Mouse (Mus musculus) layer of hippocampus, adult 6 months (tissue): ENCODE results near the gene Gm20605. TPM values are rescaled to one million over a fixed set of nuclear protein-coding genes. Genes with fewer than 3 reads are reported as not detected.

Source experiments
- long read RNA-seq, 2 experiments: library from polyadenylated mRNA; unstranded; transcript quantifications; one replicate each; pipeline ENCODE4 v2.0.0; 2019 to 2020
- polyA plus RNA-seq: library from polyadenylated mRNA; unstranded; fragments of <200 nt; fragmentation: Nextera tagmentation; gene quantifications from 2 replicates; pipeline ENCODE4 v1.2.3, GENCODE M21; 2021

Gm20605 gene
- polyA plus RNA-seq = 0.31 and 0.34 TPM in 2 replicates
- long read RNA-seq, experiment 1, partial matches to known transcripts = 0 of 1 reads
- long read RNA-seq, experiment 1, other reads (novel, unspliced or antisense) = 1 of 1 reads
- long read RNA-seq, experiment 2, full-length matches to known transcripts = 2 of 8 reads
- long read RNA-seq, experiment 2, partial matches to known transcripts = 1 of 8 reads
- long read RNA-seq, experiment 2, other reads (novel, unspliced or antisense) = 5 of 8 reads

DNA sequence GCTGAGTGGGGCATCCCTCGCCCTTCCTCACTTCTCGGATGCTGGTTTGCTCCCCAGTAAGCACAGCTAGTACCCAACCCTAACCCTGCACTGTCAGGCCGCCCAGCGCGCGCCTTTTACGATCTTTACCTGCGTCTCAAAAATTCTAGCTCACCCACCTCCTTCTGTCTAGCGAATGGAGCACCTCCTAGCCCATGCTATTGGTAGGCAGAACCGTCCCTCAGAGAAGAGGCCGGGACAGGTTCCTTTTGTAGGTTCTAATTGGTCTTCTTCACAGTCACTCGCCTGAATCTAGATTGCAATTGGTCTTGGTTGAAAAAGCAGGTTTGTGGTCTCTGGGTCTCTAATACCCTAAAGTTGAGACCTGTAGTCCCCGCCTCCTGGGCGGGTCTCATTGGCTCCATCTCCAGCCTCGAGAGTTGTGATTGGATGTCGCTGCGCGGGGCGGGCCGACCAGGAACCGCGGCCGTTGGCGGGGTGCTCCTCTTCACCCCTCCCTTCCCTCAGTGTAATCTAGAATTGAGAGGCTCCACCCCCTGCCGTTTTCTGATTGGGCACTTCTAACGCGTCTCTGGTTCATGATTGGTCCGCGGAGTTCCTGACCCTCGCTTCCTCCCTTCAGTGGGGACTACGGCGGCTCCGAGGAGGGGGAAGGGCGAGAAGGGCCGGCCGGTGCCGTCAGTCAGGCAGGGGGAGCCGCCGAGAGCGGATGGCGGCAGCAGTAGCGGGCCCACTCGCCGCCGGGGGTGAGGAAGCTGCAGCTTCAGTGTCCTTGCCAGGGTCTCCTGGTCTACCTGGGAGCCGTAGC is at the start of gene Gm20605, which contains the start of the genes Fbxo24 and Lrch4:
Gene Gm20605 (plus strand): TSS at position 678 of the 808 bp plus-strand sequence.
Gene Fbxo24 (minus strand): TSS at position 505 of the 808 bp plus-strand sequence.
Gene Lrch4 (plus strand): TSS at position 624 of the 808 bp plus-strand sequence.

DNA sequence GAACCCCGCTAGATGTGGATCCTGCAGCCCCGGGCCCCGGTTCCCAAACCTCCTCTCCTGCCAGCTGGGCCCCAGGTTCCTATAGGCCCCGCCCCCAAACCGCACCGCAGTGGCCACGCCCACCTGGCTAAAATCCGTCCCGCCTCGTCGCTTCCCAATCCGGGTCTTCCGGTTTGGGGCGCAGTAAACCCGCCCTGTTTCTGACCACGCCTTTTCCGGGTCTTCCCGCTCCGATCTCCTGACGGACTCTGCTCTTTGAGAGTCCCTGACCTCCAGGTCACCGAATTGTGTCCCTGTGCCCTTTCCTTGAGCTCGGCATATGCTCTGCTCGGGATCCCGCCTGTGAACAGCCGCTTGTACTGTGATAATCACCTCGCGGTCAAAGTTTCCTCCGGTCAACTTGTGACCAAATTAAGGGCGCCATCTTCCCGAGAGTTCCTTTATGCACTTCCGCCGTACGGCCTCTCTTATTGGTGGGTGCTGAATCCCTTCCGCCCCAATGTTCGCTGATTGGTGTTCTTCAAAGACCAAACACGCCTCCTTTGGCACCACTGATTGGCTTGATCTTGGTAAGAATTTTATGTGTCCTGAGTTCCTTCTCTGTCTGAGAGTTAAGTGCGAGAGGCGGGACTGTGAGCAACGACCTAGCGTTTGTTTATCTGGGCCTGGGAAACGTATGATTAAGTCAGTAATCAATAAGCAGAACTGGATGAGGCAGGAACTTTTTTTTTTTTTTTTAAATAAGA is 28.2 kb upstream of the Gm20605 start, which contains the start of gene Mospd3:
Gene Mospd3 (minus strand): TSS at position 440 of the 746 bp plus-strand sequence.

GRCm38 (mm10) chr5:137613550-137613949 is 15.4 kb upstream of the Gm20605 start, which contains the start of gene Pcolce:
Gene Pcolce, minus strand, starts transcription at chr5:137613784.

GRCm38 (mm10) chr5:137641054-137641453 is 12.1 kb downstream of the Gm20605 start, which contains the start of gene Sap25:
Gene Sap25, plus strand, starts transcription at chr5:137641334.

GRCm38 (mm10) chr5:137645652-137646091 is 16.7 kb downstream of the Gm20605 start, which contains the start of gene Irs3:
Gene Irs3, minus strand, starts transcription at chr5:137645714.

DNA sequence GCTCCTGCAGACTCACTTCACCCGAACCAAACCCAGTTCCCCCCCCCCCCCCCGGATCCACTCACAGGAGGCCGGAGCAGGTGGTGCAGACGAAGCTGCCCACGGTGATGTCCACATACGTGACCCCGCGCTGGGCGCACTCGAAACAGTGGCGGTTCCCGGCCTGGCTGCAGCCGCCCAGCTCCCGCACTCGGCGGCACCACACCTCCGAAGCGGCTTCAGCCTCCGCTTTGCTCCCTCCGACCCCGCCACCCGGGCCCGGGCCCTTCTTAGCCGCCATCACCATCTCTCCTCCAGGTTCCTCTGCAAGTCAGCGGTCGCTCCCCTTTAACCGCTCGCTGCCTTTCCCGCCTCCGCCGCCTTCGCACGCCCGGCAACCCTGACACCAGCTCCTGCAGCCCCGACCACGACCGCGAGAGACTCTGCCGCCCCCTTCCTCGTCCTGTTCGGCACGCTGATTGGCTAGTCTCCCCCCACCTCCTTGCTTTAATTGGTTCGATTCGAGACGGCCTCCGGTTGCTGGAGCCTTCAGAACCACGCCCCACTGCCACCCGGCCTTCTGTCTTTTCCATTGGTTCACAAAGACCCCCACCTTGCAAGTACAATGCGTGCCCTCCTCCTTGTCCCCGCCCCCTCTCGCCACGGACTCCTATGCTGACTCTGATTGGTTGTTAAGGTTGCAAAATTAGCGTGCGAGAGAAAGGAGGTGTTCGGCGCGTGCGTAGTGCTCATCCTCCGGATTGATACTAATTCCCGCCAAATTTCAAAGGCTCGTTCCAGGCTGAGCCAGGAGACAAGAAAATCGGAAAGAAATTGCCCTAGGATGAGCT is 55.5 kb downstream of the Gm20605 start, which contains the start of gene Agfg2:
Gene Agfg2 (minus strand): TSS at position 433 of the 830 bp plus-strand sequence.

Other genes starting within 250 kb of the Gm20605 start
- 0.10 and 0.13 TPM in 2 replicates for gene Zan, start 152.1 kb upstream of the Gm20605 start, polyA plus RNA-seq
- 89.7 and 94.7 TPM in 2 replicates for gene Pop7, start 126.7 kb upstream of the Gm20605 start, polyA plus RNA-seq
- 2.6 and 2.9 TPM in 2 replicates for gene Gigyf1, start 110.6 kb upstream of the Gm20605 start, polyA plus RNA-seq
- gene Epo, start 95.9 kb upstream of the Gm20605 start, polyA plus RNA-seq = not detected in 2 replicates
- 97.9 and 121 TPM in 2 replicates for gene Gnb2, start 95.7 kb upstream of the Gm20605 start, polyA plus RNA-seq
- 83.5 and 108 TPM in 2 replicates for gene Actl6b, start 75.7 kb upstream of the Gm20605 start, polyA plus RNA-seq
- 5.8 and 6.8 TPM in 2 replicates for gene Tfr2, start 59.3 kb upstream of the Gm20605 start, polyA plus RNA-seq
- gene Mospd3, start 28.1 kb upstream of the Gm20605 start, polyA plus RNA-seq = 27.3 and 28.5 TPM in 2 replicates
- 10.9 and 39.7 TPM in 2 replicates for gene Pcolce, start 15.4 kb upstream of the Gm20605 start, polyA plus RNA-seq
- gene Fbxo24, start 173 bp upstream of the Gm20605 start, polyA plus RNA-seq = not detected in 2 replicates
- gene Lrch4, start 54 bp upstream of the Gm20605 start, polyA plus RNA-seq = 4.9 and 5.3 TPM in 2 replicates
- 0.44 and 0.54 TPM in 2 replicates for gene Sap25, start 12.2 kb downstream of the Gm20605 start, polyA plus RNA-seq
- 0.11 and 0.36 TPM in 2 replicates for gene Irs3, start 16.5 kb downstream of the Gm20605 start, polyA plus RNA-seq
- gene Agfg2, start 55.6 kb downstream of the Gm20605 start, polyA plus RNA-seq = 17.0 and 19.7 TPM in 2 replicates
- 1.1 and 1.4 TPM in 2 replicates for gene Nyap1, start 112.4 kb downstream of the Gm20605 start, polyA plus RNA-seq
- gene Tsc22d4, start 116.6 kb downstream of the Gm20605 start, polyA plus RNA-seq = 452 and 506 TPM in 2 replicates
- 31.0 and 33.0 TPM in 2 replicates for gene Ppp1r35, start 149.7 kb downstream of the Gm20605 start, polyA plus RNA-seq
- 11.8 and 12.1 TPM in 2 replicates for gene Mepce, start 158.5 kb downstream of the Gm20605 start, polyA plus RNA-seq
- 3.1 and 3.5 TPM in 2 replicates for gene Zcwpw1, start 158.6 kb downstream of the Gm20605 start, polyA plus RNA-seq
- 0.84 and 1.5 TPM in 2 replicates for gene Pilra, start 207.1 kb downstream of the Gm20605 start, polyA plus RNA-seq
- gene Pilrb1, start 228.9 kb downstream of the Gm20605 start, polyA plus RNA-seq = not detected in 2 replicates
- not detected in 2 replicates for gene Pilrb2, start 242.6 kb downstream of the Gm20605 start, polyA plus RNA-seq